Mouse (Mus musculus) embryonic facial prominence, embryonic 11.5 days (tissue): ENCODE measurements around the gene Trpv3. TPM values are rescaled to one million over a fixed set of nuclear protein-coding genes. Genes with fewer than 3 reads are reported as not detected.

Experiments
- ATAC-seq: fragments of 200-750 bp; cut with Nextera tagmentation; replicated peaks from 2 replicates; pipeline ENCODE4 v1.8.0; 2017; ENCODE audit warnings: low read depth; ENCODE audit not compliant: insufficient number of reproducible peaks, low FRiP score, low TSS enrichment
- DNase-seq: peaks from one replicate; pipeline ENCODE4 v3.0.0-alpha.2; 2015; ENCODE audit warnings: low spot score
- H3K27ac ChIP-seq: fragments of 300-500 bp; sonication (generic); replicated peaks from 2 replicates; pipeline ENCODE4 v1.5.1; 2014; ENCODE audit warnings: mild to moderate bottlenecking, low read depth, low read length, control low read depth
- H3K27me3 ChIP-seq: fragments of 300-500 bp; sonication (generic); 2 replicates; pipeline ENCODE4 v1.6.1; 2014; ENCODE audit warnings: mild to moderate bottlenecking, low read length, moderate library complexity, mixed read lengths; ENCODE audit not compliant: control insufficient read depth, insufficient read depth
- H3K36me3 ChIP-seq: fragments of 300-500 bp; sonication (generic); replicated peaks from 2 replicates; pipeline ENCODE4 v1.6.1; 2014; ENCODE audit warnings: low read depth, mild to moderate bottlenecking, low read length, moderate library complexity, mixed read lengths; ENCODE audit not compliant: control insufficient read depth, insufficient read depth
- H3K4me1 ChIP-seq: fragments of 300-500 bp; sonication (generic); 2 replicates; pipeline ENCODE4 v1.6.1; 2014; ENCODE audit warnings: low read length, mixed read lengths; ENCODE audit not compliant: control insufficient read depth, insufficient read depth
- H3K4me2 ChIP-seq: fragments of 300-500 bp; sonication (generic); 2 replicates; pipeline ENCODE4 v1.6.1; 2014; ENCODE audit warnings: low read depth, mild to moderate bottlenecking, control low read depth, low read length, moderate library complexity
- H3K4me3 ChIP-seq: fragments of 300-500 bp; sonication (generic); 2 replicates; pipeline ENCODE4 v1.5.1; 2014; ENCODE audit warnings: low read depth, low read length, control low read depth
- H3K9ac ChIP-seq: fragments of 300-500 bp; sonication (generic); replicated peaks from 2 replicates; pipeline ENCODE4 v1.6.1; 2014; ENCODE audit warnings: mild to moderate bottlenecking, control low read depth, low read length
- H3K9me3 ChIP-seq: fragments of 300-500 bp; sonication (generic); replicated peaks from 2 replicates; pipeline ENCODE4 v1.6.1; 2016; ENCODE audit warnings: mild to moderate bottlenecking, low read length, inconsistent platforms, mixed read lengths; ENCODE audit not compliant: control insufficient read depth
- WGBS: fragments of 180-500 bp; shearing (Covaris S2); extraction: QIAGEN DNeasy Blood & Tissue Kit; methylation state at CpG from one replicate; pipeline ENCODE4 v1.1.7; 2014; 5-methylcytosine and 5-hydroxymethylcytosine counted together
- polyA plus RNA-seq: library from polyadenylated mRNA; unstranded; fragments of >200 nt; fragmentation: Nextera tagmentation; extraction: Ambion mirVana; gene quantifications from 2 replicates; pipeline ENCODE4 v1.2.1, GENCODE M21; 2014

The Trpv3 gene
- polyA plus RNA-seq, 1 experiment from 2014 or later, result 0.03 TPM

DNA sequence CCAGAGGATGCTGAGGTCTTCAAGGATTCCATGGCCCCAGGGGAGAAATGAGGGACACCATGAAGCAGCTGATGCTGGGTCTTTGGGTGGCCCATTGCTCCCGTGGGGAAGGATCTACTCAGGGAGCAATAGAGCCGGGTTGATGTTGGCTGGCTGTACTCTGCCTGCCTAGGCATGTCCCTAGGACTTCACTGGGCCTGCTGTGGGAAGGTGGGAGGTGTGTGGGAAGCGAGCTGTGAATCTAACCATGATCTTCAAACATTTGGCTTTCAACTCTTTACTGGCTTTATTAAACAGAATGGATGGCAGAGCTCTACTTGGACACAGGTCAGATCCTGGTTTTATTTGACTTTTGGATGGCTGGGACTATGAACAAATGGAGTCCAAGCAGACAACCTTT is 6.7 kb upstream of the Trpv3 start:
- 81% methylated on average over 3 of the region's 3 CpGs for WGBS
- Histone ChIP-seq H3K4me2 (no peak overlapping the region), H3K4me1 (no peaks in the 10 kb centered on the region), H3K27ac (no peak overlapping the region), H3K9ac (no peak overlapping the region), H3K4me3 (no peak overlapping the region), H3K27me3 (no peaks in the 10 kb centered on the region), H3K36me3 (no peaks in the 10 kb centered on the region), H3K9me3 (no peaks in the 10 kb centered on the region)
- no peak for ATAC-seq
- DNase-seq, result no peak

GRCm38 (mm10) chr11:73261385-73261784 is 5.8 kb upstream of the Trpv3 start:
- Histone ChIP-seq H3K27me3 (no peaks in the 10 kb centered on the region), H3K36me3 (no peaks in the 10 kb centered on the region), H3K27ac (no peak overlapping the region), H3K4me3 (no peak overlapping the region), H3K4me1 (no peaks in the 10 kb centered on the region), H3K9me3 (no peaks in the 10 kb centered on the region), H3K9ac (no peak overlapping the region), H3K4me2 (no peak overlapping the region)
- ATAC-seq (no peak), DNase-seq (no peak)
- 84% methylated on average over 1 of the region's 1 CpGs for WGBS

GRCm38 (mm10) chr11:73274821-73275220 is 7.6 kb downstream of the Trpv3 start:
- no peak for ATAC-seq
- H3K27me3 ChIP-seq, result no peaks in the 10 kb centered on the region
- WGBS, result 42% methylated on average over 2 of the region's 2 CpGs

DNA sequence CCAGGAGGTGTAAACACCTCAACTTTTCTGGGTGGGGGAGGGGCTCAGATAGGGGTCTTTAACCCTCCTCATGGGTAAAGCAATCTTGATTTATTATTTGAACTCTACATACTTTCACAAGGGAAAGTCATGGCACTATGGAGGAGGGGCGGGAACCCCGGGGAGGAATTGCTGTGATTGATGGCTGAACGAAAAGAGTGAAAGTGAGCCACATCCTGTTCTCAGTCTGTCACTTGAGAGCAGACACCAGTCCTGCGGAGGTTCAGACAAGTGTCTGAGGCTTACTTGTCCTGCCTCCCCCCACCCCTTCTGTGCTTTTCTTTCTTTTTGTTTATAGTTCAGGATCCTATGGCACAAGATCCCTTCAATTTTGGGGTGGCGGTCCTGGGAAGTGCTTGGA is 13.5 kb downstream of the Trpv3 start:
- Histone ChIP-seq H3K4me1 (no peaks in the 10 kb centered on the region), H3K36me3 (no peaks in the 10 kb centered on the region), H3K27me3 (no peaks in the 10 kb centered on the region), H3K4me2 (no peak overlapping the region), H3K4me3 (no peak overlapping the region), H3K9me3 (no peaks in the 10 kb centered on the region), H3K27ac (no peak overlapping the region), H3K9ac (no peak overlapping the region)
- WGBS, result 37% methylated on average over 5 of the region's 5 CpGs
- DNase-seq (no peak), ATAC-seq (no peak)

More at GRCm38 (mm10) chr11:73274821-73275220, 7.6 kb downstream of the Trpv3 start:
- H3K9me3 ChIP-seq, result no peaks in the 10 kb centered on the region
- H3K27ac ChIP-seq, result no peak overlapping the region
- no peak overlapping the region for H3K4me3 ChIP-seq
- no peak overlapping the region for H3K4me2 ChIP-seq
- no peaks in the 10 kb centered on the region for H3K4me1 ChIP-seq
- no peak for DNase-seq
- no peaks in the 10 kb centered on the region for H3K36me3 ChIP-seq
- H3K9ac ChIP-seq, result no peak overlapping the region

DNA sequence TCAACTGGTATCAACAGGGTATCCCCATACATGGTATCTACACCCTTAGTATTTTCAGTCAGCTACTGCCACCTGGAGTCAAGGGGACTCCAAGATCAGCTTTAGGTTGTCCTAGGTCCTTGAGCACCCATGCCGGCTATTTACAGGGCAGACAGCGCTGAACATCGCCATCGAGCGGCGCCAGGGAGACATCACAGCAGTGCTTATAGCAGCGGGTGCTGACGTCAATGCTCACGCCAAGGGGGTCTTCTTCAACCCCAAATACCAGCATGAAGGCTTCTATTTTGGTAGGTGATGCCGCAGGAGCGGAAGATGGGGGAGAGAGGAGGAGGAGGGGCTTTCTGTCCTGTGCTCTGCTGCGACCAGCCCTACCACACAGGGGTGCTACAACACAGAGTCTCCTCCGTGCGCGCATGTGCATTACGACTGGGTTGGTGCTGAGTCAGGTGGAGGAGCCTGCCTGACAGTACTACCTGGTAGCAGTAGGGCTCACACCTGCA is 14.4 kb downstream of the Trpv3 start:
- H3K27ac ChIP-seq, result no peak overlapping the region
- no peak overlapping the region for H3K9ac ChIP-seq
- 4% methylated on average over 16 of the region's 16 CpGs for WGBS
- DNase-seq (peak; percentile 57), ATAC-seq (peak; percentile 58; the same call in 1 of the 2 replicates)
- no peaks in the 10 kb centered on the region for H3K4me1 ChIP-seq
- H3K9me3 ChIP-seq, result no peaks in the 10 kb centered on the region
- H3K36me3 ChIP-seq, result no peaks in the 10 kb centered on the region
- no peaks in the 10 kb centered on the region for H3K27me3 ChIP-seq
- H3K4me2 ChIP-seq, result peak overlapping the region; percentile 41
- peak overlapping the region; percentile 23 for H3K4me3 ChIP-seq

DNA sequence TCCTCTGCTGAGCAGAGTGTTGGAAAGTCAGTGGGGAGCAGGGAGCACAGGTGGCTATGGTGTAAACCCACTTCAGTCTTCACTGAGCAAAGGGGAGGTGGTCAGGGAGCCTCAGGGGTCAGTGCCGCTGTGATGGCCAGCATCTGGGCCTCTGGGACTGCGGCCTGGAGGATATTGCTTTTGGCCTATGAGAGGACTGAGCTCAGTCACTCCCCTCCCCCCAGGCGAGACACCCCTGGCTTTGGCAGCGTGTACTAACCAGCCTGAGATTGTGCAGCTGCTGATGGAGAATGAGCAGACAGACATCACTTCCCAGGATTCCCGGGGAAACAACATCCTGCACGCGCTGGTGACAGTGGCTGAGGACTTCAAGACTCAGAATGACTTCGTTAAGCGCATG is 16.2 kb downstream of the Trpv3 start:
- H3K27me3 ChIP-seq, result no peaks in the 10 kb centered on the region
- 74% methylated on average over 9 of the region's 9 CpGs for WGBS
- no peak overlapping the region for H3K27ac ChIP-seq
- H3K9me3 ChIP-seq, result no peaks in the 10 kb centered on the region
- no peak for DNase-seq
- no peak overlapping the region for H3K4me2 ChIP-seq
- no peak overlapping the region for H3K9ac ChIP-seq
- H3K36me3 ChIP-seq, result no peaks in the 10 kb centered on the region
- ATAC-seq, result no peak
- no peak overlapping the region for H3K4me3 ChIP-seq
- no peaks in the 10 kb centered on the region for H3K4me1 ChIP-seq

DNA sequence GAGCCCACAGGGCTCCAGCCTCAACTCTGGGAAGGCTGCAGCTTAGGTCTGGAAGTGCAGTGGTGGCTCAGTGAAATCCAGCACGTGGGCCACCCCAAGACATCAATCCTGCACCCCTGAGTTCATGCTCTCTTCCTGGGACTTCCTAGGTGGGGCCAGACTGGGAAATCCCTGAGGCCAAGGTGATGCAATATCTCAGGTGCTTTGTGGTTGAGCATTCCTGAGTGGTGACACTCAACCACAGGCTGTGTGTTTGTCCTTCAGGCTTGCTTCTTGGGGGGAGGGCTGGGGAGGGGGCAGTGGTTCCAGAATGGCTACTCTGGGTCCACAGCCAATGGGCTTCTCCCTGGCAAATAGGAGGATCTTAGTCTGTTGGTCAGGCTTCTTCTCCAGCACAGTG is 16.7 kb downstream of the Trpv3 start:
- Histone ChIP-seq H3K27me3 (no peaks in the 10 kb centered on the region), H3K36me3 (no peaks in the 10 kb centered on the region), H3K4me3 (no peak overlapping the region), H3K4me1 (no peaks in the 10 kb centered on the region), H3K9me3 (no peaks in the 10 kb centered on the region), H3K9ac (no peak overlapping the region), H3K27ac (no peak overlapping the region), H3K4me2 (no peak overlapping the region)
- ATAC-seq (no peak; the same call in 1 of the 2 replicates), DNase-seq (no peak)
- 33% methylated on average over 1 of the region's 1 CpGs for WGBS

GRCm38 (mm10) chr11:73284351-73284750 is 17.2 kb downstream of the Trpv3 start:
- DNase-seq, result peak; percentile 13
- ATAC-seq, result no peak; the same call in 1 of the 2 replicates
- no peak overlapping the region for H3K27ac ChIP-seq
- no peak overlapping the region for H3K4me3 ChIP-seq
- H3K4me1 ChIP-seq, result no peaks in the 10 kb centered on the region
- no peak overlapping the region for H3K4me2 ChIP-seq
- no peaks in the 10 kb centered on the region for H3K36me3 ChIP-seq
- H3K9ac ChIP-seq, result no peak overlapping the region
- H3K9me3 ChIP-seq, result no peaks in the 10 kb centered on the region
- no peaks in the 10 kb centered on the region for H3K27me3 ChIP-seq
